Mouse (Mus musculus): ENCODE results near the gene Rrn3.

The Rrn3 gene

DNA sequence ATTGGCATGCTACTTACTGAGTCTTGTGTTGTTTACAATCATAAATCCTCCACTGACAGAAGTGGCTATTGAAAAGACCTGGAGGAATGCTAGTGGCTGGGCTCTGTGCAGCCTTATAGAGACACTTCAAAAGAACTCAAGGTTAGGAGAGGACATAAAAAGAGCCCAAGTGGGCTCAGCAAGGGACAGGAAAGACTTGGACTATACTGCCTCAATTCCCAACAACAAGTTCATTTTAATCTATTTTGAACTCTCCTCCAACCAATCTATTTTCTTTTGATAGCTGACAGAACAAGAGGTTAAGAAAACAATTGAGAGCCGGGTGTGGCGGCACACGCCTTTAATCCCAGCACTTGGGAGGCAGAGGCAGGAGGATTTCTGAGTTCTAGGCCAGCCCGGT lies 73.4 kb downstream of the Rrn3 start:
- DNase-seq: no peak
